Mouse (Mus musculus): Measurements from ENCODE around the gene Fam98c. TPM values are rescaled to one million over a fixed set of nuclear protein-coding genes. Genes with fewer than 3 reads are reported as not detected.
"Not testable (repeated sequence)": the region's sequence is repeated elsewhere in the genome, so short reads cannot be mapped to it uniquely, and the experiment has no call there.

Gene Fam98c
- 31.4 and 35.8 TPM in 2 replicates for polyA plus RNA-seq (2012; rRNA removed)

DNA sequence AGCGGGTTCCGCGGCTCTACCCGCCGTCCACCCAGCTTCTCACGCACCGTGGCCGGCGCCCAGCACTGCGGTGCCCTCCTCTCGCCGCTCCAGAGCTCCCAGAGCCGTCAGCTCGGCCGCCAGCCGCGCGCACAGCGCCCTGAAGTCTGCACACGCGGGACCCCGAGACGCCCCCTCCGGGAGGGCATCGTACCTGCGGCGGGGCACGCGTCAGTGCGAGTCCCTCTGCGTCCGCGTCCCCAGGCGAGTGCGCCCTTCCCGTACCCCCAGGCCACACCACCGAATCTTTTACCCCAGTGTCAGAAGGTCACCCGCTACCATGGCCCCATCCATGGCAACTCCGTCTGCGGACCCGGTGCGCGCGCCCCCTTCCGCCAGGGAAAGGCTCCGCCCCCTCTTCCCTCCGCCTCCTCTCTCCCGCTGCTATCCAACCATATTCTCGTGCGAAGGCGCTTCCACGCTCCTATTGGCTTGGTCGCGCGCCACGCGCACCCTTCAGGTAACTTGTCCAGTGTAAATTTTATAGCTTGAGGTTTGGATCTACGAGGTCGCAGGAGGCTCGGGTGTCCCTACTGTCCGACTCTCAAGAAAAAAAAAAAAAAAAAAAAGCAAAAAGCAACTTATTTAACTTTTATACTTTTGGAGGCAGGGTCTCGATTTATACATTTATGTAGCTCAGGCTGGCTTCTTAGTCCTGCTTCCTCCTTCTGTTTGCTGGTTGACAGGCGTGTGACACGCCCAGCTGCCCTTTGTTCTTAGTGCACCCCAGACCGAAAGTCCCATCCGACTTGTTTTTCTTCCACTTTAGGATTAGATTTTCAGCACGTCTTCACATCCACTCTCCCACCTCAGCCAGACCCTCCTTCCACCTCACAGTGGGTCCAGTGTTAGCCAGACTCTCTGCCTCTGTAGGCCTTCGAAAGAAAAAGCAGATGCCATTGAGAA lies at the start of gene Fam98c:
Fam98c (minus strand) TSS at position 397 of the 945 bp plus-strand sequence.
- whole genome bisulfite sequencing, result 2% methylated on average over 68 of the region's 68 CpGs
- peak within 1 kb of the TSS; percentile 83 for H3K4me3 ChIP-seq (ENCODE audit: insufficient read depth, low read depth, low read length)
- peak; percentile 93 for DNase-seq
- TF ChIP-seq POLR2A (IDR thresholded peaks at IDR 0.05; ENCODE audit: low read depth, low read length) (no peak), CTCF (conservative IDR thresholded peaks at IDR 0.05; ENCODE audit: insufficient read depth, insufficient read length, low read depth, low read length) (0 out of 2 replicates have a peak, but pooled peaks have one; percentile 22)
- H3K4me1 ChIP-seq (ENCODE audit: control insufficient read depth, insufficient read depth, low read length), result no peaks in the 10 kb centered on the region
- H3K36me3 ChIP-seq (ENCODE audit: control insufficient read depth, insufficient read depth, low read length), result no peaks in the 10 kb centered on the region
- H3K27me3 ChIP-seq (replicated peaks; ENCODE audit: control insufficient read depth, insufficient read depth, low read length), result no peaks in the 10 kb centered on the region
- peak within 1 kb of the TSS; percentile 74 for H3K27ac ChIP-seq (ENCODE audit: insufficient read depth, low read depth, low read length)

DNA sequence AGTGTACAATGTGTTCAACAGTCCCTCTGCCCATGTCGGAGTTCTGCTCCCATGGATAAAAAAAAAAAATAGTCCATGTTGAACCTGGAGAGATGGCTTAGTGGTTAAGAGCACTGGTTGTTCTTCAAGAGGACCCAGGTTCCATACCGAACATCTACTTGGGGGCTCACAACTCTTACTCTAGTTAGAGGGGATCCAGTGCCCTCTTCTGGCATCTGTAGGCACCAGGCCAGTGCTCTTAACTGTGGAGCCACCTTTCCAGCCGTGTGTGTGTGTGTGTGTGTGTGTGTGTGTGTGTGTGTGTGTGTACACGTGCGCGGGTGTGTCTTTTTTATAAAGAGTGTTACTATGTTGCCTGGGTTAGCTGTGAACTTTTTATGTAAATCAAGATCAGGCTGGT lies 46.5 kb upstream of the Fam98c start:
- 81% methylated on average over 6 of the region's 6 CpGs for WGBS
- TF ChIP-seq POLR2A (IDR thresholded peaks at IDR 0.05; ENCODE audit: low read depth, low read length) (no peak), CTCF (conservative IDR thresholded peaks at IDR 0.05; ENCODE audit: insufficient read depth, insufficient read length, low read depth, low read length) (no peak)

DNA sequence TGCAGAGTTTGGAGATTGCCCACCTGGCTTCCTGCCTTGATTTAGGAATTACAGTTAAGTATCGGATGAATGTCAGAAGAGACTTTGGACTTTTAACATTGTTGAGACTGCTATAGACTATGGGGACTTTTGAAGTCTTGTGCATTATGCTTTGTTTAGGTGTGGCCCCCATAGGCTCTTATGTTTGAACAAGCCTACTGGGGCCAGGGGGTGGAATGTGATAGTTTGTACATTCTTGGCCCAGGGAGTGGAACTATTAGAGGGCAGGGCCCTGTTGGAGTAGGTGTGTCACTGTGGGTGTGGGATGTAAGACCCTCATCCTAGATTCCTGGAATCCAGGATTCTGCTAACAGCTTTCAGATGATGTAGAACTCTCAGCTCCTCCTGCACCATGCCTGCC lies 38.2 kb upstream of the Fam98c start:
- H3K27ac ChIP-seq (ENCODE audit: insufficient read depth, low read depth, low read length); DNase-seq; H3K36me3 ChIP-seq (ENCODE audit: control insufficient read depth, insufficient read depth, low read length); H3K27me3 ChIP-seq (replicated peaks; ENCODE audit: control insufficient read depth, insufficient read depth, low read length); H3K4me3 ChIP-seq (ENCODE audit: insufficient read depth, low read depth, low read length); H3K4me1 ChIP-seq (ENCODE audit: control insufficient read depth, insufficient read depth, low read length): not testable (repeated sequence)
- WGBS, result 90% methylated on average over 1 of the region's 1 CpGs

More for the DNA sequence above, 46.5 kb upstream of the Fam98c start:
- H3K4me1 ChIP-seq (ENCODE audit: control insufficient read depth, insufficient read depth, low read length), result no peaks in the 10 kb centered on the region
- no peaks in the 10 kb centered on the region for H3K36me3 ChIP-seq (ENCODE audit: control insufficient read depth, insufficient read depth, low read length)
- no peak overlapping the region for H3K27ac ChIP-seq (ENCODE audit: insufficient read depth, low read depth, low read length)
- H3K4me3 ChIP-seq (ENCODE audit: insufficient read depth, low read depth, low read length), result no peak overlapping the region
- H3K27me3 ChIP-seq (replicated peaks; ENCODE audit: control insufficient read depth, insufficient read depth, low read length), result no peaks in the 10 kb centered on the region
- no peak for DNase-seq

DNA sequence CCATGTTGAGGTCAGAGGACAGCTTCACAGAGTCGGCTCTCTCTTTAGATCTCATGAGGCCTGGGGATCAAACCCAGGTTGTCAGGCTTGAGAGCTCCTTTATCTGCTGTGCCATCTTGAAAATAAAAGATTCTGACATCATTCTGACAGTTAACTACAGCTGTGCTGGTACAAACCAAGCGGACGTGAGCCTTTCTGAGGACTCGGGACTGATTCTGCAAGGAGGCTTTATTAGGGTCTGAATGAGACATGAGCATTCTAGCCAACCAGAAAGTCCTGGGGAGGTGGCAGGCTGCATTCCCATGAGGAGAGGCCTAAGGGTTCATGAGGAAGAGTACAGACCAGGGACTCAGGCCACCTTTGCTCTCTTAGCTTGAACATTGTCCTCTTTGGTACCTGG lies 25.3 kb upstream of the Fam98c start:
- not testable (repeated sequence) for H3K27ac ChIP-seq (ENCODE audit: insufficient read depth, low read depth, low read length); H3K4me3 ChIP-seq (ENCODE audit: insufficient read depth, low read depth, low read length); H3K27me3 ChIP-seq (replicated peaks; ENCODE audit: control insufficient read depth, insufficient read depth, low read length); H3K36me3 ChIP-seq (ENCODE audit: control insufficient read depth, insufficient read depth, low read length); DNase-seq
- WGBS, result 90% methylated on average over 4 of the region's 4 CpGs
- peaks cover 10% of the 10 kb centered on the region for H3K4me1 ChIP-seq (ENCODE audit: control insufficient read depth, insufficient read depth, low read length)

DNA sequence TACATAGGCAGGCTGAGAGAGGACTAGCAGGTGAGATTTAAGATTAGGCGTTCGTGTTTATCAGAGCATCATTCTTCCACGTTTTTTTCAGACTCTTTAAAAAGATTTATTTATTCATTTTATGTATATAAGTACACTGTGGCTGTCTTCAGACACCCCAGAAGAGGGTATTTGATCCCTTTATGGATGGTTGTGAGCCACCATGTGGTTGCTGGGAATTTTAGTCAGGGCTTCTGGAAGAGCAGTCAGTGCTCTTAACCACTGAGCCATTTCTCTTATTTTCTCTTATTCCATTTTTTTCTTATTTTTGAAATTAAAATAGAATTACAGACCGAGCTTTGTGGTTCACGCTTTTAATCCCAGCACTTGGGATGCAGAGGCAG lies 24.8 kb upstream of the Fam98c start:
- no peak for DNase-seq
- Histone ChIP-seq H3K4me3 (ENCODE audit: insufficient read depth, low read depth, low read length) (peak overlapping the region; percentile 25), H3K4me1 (ENCODE audit: control insufficient read depth, insufficient read depth, low read length) (peaks cover 10% of the 10 kb centered on the region), H3K27me3 (replicated peaks; ENCODE audit: control insufficient read depth, insufficient read depth, low read length) (no peaks in the 10 kb centered on the region), H3K27ac (ENCODE audit: insufficient read depth, low read depth, low read length) (no peak overlapping the region), H3K36me3 (ENCODE audit: control insufficient read depth, insufficient read depth, low read length) (0 out of 2 replicates have a peak, but pooled peaks cover 2% of the 10 kb centered on the region)
- 42% methylated on average over 5 of the region's 5 CpGs for WGBS
- TF ChIP-seq CTCF (conservative IDR thresholded peaks at IDR 0.05; ENCODE audit: insufficient read depth, insufficient read length, low read depth, low read length) (no peak), POLR2A (IDR thresholded peaks at IDR 0.05; ENCODE audit: low read depth, low read length) (no peak)

DNA sequence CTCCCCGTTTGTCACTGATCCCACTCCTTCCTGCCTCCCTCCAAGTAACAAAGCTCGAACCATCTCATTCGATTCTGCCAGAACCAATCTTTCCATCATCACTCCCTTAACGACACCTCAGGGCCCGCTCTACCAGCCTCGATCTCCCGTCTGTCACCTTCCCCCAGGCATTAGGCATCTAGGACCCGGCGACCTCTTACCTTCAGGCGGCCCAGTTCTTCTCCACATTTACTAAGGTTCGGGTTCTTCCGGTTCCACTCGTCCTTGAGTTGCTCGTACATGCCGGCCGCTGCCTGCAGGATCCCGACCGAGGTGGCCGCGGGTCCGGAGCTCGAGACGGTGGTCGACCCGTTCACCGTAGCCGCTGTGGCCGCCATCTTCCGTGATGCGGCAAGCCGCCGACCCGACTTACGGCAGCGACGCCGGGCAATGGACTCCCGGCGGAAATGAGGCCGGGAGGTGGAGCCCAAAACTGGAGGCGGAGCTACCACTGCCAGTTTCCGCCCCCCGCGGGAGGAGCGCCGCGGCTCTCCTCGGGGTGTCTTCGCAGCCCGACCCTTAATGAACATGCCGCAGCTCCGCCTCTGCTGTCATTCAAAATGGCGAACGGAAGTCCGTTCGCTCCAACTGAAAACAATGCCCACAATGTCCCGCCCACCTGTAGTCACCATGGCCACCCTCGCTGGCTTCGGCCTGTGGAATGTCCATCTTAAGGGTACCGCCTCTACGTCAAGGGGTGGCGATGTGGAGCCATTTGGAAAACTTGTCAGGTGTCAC lies 24.2 kb upstream of the Fam98c start, which contains the start of gene Psmd8:
Psmd8 (minus strand) TSS at position 625 of the 777 bp plus-strand sequence.
- Histone ChIP-seq H3K4me1 (ENCODE audit: control insufficient read depth, insufficient read depth, low read length) (peaks cover 10% of the 10 kb centered on the region), H3K36me3 (ENCODE audit: control insufficient read depth, insufficient read depth, low read length) (0 out of 2 replicates have a peak, but pooled peaks cover 2% of the 10 kb centered on the region), H3K27me3 (replicated peaks; ENCODE audit: control insufficient read depth, insufficient read depth, low read length) (no peaks in the 10 kb centered on the region), H3K4me3 (ENCODE audit: insufficient read depth, low read depth, low read length) (peak within 1 kb of the TSS; percentile 94), H3K27ac (ENCODE audit: insufficient read depth, low read depth, low read length) (peak within 1 kb of the TSS; percentile 77)
- under 1% methylated on average over 62 of the region's 62 CpGs for WGBS
- TF ChIP-seq CTCF (conservative IDR thresholded peaks at IDR 0.05; ENCODE audit: insufficient read depth, insufficient read length, low read depth, low read length) (peak; percentile 61), POLR2A (IDR thresholded peaks at IDR 0.05; ENCODE audit: low read depth, low read length) (peak; percentile 86)
- DNase-seq, result peak; percentile 99

DNA sequence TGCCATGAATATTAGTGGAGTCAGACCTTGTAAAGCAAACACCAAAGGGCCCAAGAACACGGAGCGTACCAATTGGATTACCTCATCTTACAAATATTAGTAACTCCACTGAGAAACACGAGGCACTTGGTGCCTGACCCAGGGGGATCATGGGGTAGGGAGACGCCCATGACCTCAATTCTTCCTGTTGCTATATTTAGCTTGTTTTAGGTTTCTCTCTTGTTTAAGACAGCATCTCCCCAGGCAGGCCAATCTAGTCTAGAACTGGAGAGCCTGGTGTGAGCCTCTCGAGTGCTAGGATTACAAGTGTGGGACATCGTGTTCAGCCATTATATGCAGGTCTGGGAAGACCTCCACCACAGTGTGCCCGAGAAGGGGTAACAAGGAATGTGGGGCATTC lies 23.3 kb upstream of the Fam98c start:
- Histone ChIP-seq H3K27me3 (replicated peaks; ENCODE audit: control insufficient read depth, insufficient read depth, low read length) (no peaks in the 10 kb centered on the region), H3K4me1 (ENCODE audit: control insufficient read depth, insufficient read depth, low read length) (peaks cover 10% of the 10 kb centered on the region), H3K4me3 (ENCODE audit: insufficient read depth, low read depth, low read length) (peak overlapping the region; percentile 94), H3K36me3 (ENCODE audit: control insufficient read depth, insufficient read depth, low read length) (peaks cover 3% of the 10 kb centered on the region), H3K27ac (ENCODE audit: insufficient read depth, low read depth, low read length) (no peak overlapping the region)
- TF ChIP-seq CTCF (conservative IDR thresholded peaks at IDR 0.05; ENCODE audit: insufficient read depth, insufficient read length, low read depth, low read length) (no peak), POLR2A (IDR thresholded peaks at IDR 0.05; ENCODE audit: low read depth, low read length) (no peak)
- DNase-seq, result no peak
- 19% methylated on average over 7 of the region's 7 CpGs for WGBS

Measured in kidney, adult 2 months (tissue).